Mouse (Mus musculus): ENCODE measurements at regions not wholly inside any gene's neighbourhood (a gene's known extent, or its start where the extent isn't known, plus 50 kb on each side); places are given as distances from the start of the nearest gene placed in this dataset.

DNA sequence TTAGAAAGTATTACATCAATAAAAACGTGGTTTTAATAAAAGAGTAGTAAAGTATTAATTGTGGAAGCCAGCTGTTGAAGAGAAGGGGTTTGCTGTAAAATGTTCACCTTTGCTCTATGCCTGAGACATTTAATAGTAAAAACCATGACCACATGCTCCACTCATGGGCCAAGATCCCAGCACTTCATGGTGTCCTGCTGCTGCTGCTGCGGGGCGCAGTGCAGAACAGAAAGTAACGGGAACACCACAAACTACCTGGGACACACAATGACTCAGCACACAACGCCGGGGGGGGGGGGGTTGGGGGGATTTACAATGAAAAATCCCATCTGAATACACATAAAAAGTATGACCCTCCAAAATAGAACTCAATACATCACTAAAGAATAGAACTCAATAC lies 124.8 kb upstream of the Klf14 start:
- no peak overlapping the region for H3K4me2 ChIP-seq (ENCODE audit: low read depth, low read length)
- H3K36me3 ChIP-seq (ENCODE audit: control insufficient read depth, insufficient read depth): no peaks in the 10 kb centered on the region
- no peak overlapping the region for H3K9ac ChIP-seq (ENCODE audit: low read depth, low read length)
- no peaks in the 10 kb centered on the region for H3K27me3 ChIP-seq (ENCODE audit: control insufficient read depth, insufficient read depth, low read depth, low read length)
- H3K4me1 ChIP-seq (ENCODE audit: control insufficient read depth, low read depth, low read length): no peaks in the 10 kb centered on the region; the same call in 1 of the 2 replicates
- 78% methylated on average over 6 of the region's 6 CpGs for WGBS (ENCODE audit: insufficient replicate concordance)
- H3K9me3 ChIP-seq (replicated peaks; ENCODE audit: control insufficient read depth, low read length): no peaks in the 10 kb centered on the region
- ATAC-seq (ENCODE audit: low read depth): no peak
- no peak overlapping the region for H3K27ac ChIP-seq (ENCODE audit: low read length)
- H3K4me3 ChIP-seq (ENCODE audit: low read depth, low read length): no peak overlapping the region

- Histone ChIP-seq H3K4me3 (ENCODE audit: low read depth, low read length) (no peak overlapping the region), H3K4me2 (ENCODE audit: low read depth, low read length) (no peak overlapping the region), H3K36me3 (ENCODE audit: control insufficient read depth, insufficient read depth) (no peaks in the 10 kb centered on the region), H3K4me1 (ENCODE audit: control insufficient read depth, low read depth, low read length) (no peaks in the 10 kb centered on the region; the same call in 1 of the 2 replicates), H3K9ac (ENCODE audit: low read depth, low read length) (no peak overlapping the region), H3K27me3 (ENCODE audit: control insufficient read depth, insufficient read depth, low read depth, low read length) (no peaks in the 10 kb centered on the region), H3K27ac (ENCODE audit: low read length) (no peak overlapping the region), H3K9me3 (replicated peaks; ENCODE audit: control insufficient read depth, low read length) (no peaks in the 10 kb centered on the region)
- ATAC-seq (ENCODE audit: low read depth): no peak
- WGBS (ENCODE audit: insufficient replicate concordance): 37% methylated on average over 8 of the region's 8 CpGs
These were observed 126.3 kb upstream of the Klf14 start for GRCm38 (mm10) chr6:31085063-31085759.

DNA sequence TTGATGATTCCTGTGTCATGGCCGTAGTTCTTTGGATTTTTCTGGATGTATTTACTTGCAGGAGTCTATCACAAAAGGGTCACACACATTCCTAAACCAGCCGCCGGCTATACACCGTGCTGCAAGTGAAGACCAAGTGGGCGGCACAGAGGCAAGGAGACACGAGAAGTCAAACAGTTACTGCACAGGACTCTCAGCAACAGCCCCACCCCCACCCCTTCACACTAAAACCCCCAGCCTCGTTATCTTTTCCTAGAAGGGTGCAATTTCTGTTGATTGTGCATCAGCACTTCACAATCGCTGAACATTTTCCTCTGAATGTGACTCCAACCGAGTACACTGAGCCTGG lies 126.9 kb upstream of the Klf14 start:
- Histone ChIP-seq H3K4me3 (ENCODE audit: low read depth, low read length) (no peak overlapping the region), H3K9ac (ENCODE audit: low read depth, low read length) (no peak overlapping the region), H3K36me3 (ENCODE audit: control insufficient read depth, insufficient read depth) (no peaks in the 10 kb centered on the region), H3K27ac (ENCODE audit: low read length) (no peak overlapping the region), H3K4me1 (ENCODE audit: control insufficient read depth, low read depth, low read length) (no peaks in the 10 kb centered on the region; the same call in 1 of the 2 replicates), H3K27me3 (ENCODE audit: control insufficient read depth, insufficient read depth, low read depth, low read length) (no peaks in the 10 kb centered on the region), H3K4me2 (ENCODE audit: low read depth, low read length) (no peak overlapping the region), H3K9me3 (replicated peaks; ENCODE audit: control insufficient read depth, low read length) (no peaks in the 10 kb centered on the region)
- WGBS (ENCODE audit: insufficient replicate concordance): 37% methylated on average over 9 of the region's 9 CpGs
- no peak for ATAC-seq (ENCODE audit: low read depth)

DNA sequence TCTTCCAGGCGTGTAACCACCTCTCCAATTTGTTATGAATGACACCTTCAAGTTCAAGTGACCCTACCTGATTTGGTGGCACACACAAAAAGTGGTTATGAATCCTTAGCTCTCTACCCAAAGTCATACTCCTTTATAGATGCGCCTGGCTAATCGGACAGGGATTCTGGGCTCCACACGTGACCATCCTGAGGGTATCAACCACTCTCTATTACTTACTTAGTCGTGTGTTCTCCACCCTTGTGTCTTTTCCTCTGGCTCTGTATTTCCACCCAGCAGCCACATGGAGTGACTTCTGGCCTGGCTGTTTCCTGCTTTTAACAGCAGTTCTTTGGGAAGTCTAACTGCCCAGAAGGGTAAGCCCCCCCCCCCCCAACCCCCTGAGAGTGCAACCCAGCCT lies 127.4 kb upstream of the Klf14 start:
- no peaks in the 10 kb centered on the region; the same call in 1 of the 2 replicates for H3K4me1 ChIP-seq (ENCODE audit: control insufficient read depth, low read depth, low read length)
- WGBS (ENCODE audit: insufficient replicate concordance): 80% methylated on average over 5 of the region's 5 CpGs
- ATAC-seq (ENCODE audit: low read depth): no peak

GRCm38 (mm10) chr6:31086798-31087360 lies 128.0 kb upstream of the Klf14 start:
- H3K9me3 ChIP-seq (replicated peaks; ENCODE audit: control insufficient read depth, low read length): no peaks in the 10 kb centered on the region
- no peak overlapping the region for H3K4me3 ChIP-seq (ENCODE audit: low read depth, low read length)
- ATAC-seq (ENCODE audit: low read depth): no peak
- no peak overlapping the region for H3K27ac ChIP-seq (ENCODE audit: low read length)
- no peaks in the 10 kb centered on the region; the same call in 1 of the 2 replicates for H3K4me1 ChIP-seq (ENCODE audit: control insufficient read depth, low read depth, low read length)
- H3K36me3 ChIP-seq (ENCODE audit: control insufficient read depth, insufficient read depth): no peaks in the 10 kb centered on the region
- 67% methylated on average over 7 of the region's 7 CpGs for WGBS (ENCODE audit: insufficient replicate concordance)
- H3K4me2 ChIP-seq (ENCODE audit: low read depth, low read length): no peak overlapping the region
- H3K9ac ChIP-seq (ENCODE audit: low read depth, low read length): no peak overlapping the region
- H3K27me3 ChIP-seq (ENCODE audit: control insufficient read depth, insufficient read depth, low read depth, low read length): no peaks in the 10 kb centered on the region

More for the DNA sequence above, 127.4 kb upstream of the Klf14 start:
- Histone ChIP-seq H3K36me3 (ENCODE audit: control insufficient read depth, insufficient read depth) (no peaks in the 10 kb centered on the region), H3K9ac (ENCODE audit: low read depth, low read length) (no peak overlapping the region), H3K9me3 (replicated peaks; ENCODE audit: control insufficient read depth, low read length) (no peaks in the 10 kb centered on the region), H3K4me2 (ENCODE audit: low read depth, low read length) (no peak overlapping the region), H3K27ac (ENCODE audit: low read length) (no peak overlapping the region), H3K27me3 (ENCODE audit: control insufficient read depth, insufficient read depth, low read depth, low read length) (no peaks in the 10 kb centered on the region), H3K4me3 (ENCODE audit: low read depth, low read length) (no peak overlapping the region)

- no peaks in the 10 kb centered on the region; the same call in 1 of the 2 replicates for H3K4me1 ChIP-seq (ENCODE audit: control insufficient read depth, low read depth, low read length)
- H3K9me3 ChIP-seq (replicated peaks; ENCODE audit: control insufficient read depth, low read length): no peaks in the 10 kb centered on the region
- no peak for ATAC-seq (ENCODE audit: low read depth)
These were observed 128.6 kb upstream of the Klf14 start for GRCm38 (mm10) chr6:31087511-31087910.

GRCm38 (mm10) chr6:31088147-31088972 lies 129.5 kb upstream of the Klf14 start:
- Histone ChIP-seq H3K4me1 (ENCODE audit: control insufficient read depth, low read depth, low read length) (no peaks in the 10 kb centered on the region; the same call in 1 of the 2 replicates), H3K9me3 (replicated peaks; ENCODE audit: control insufficient read depth, low read length) (no peaks in the 10 kb centered on the region), H3K9ac (ENCODE audit: low read depth, low read length) (no peak overlapping the region), H3K27ac (ENCODE audit: low read length) (no peak overlapping the region), H3K27me3 (ENCODE audit: control insufficient read depth, insufficient read depth, low read depth, low read length) (no peaks in the 10 kb centered on the region), H3K4me3 (ENCODE audit: low read depth, low read length) (no peak overlapping the region), H3K4me2 (ENCODE audit: low read depth, low read length) (no peak overlapping the region), H3K36me3 (ENCODE audit: control insufficient read depth, insufficient read depth) (no peaks in the 10 kb centered on the region)
- WGBS (ENCODE audit: insufficient replicate concordance): 38% methylated on average over 18 of the region's 18 CpGs
- ATAC-seq (ENCODE audit: low read depth): no peak

More at GRCm38 (mm10) chr6:31087511-31087910, 128.6 kb upstream of the Klf14 start:
- H3K36me3 ChIP-seq (ENCODE audit: control insufficient read depth, insufficient read depth): no peaks in the 10 kb centered on the region
- no peak overlapping the region for H3K9ac ChIP-seq (ENCODE audit: low read depth, low read length)
- H3K4me3 ChIP-seq (ENCODE audit: low read depth, low read length): no peak overlapping the region
- H3K4me2 ChIP-seq (ENCODE audit: low read depth, low read length): no peak overlapping the region
- 81% methylated on average over 4 of the region's 4 CpGs for WGBS (ENCODE audit: insufficient replicate concordance)
- no peak overlapping the region for H3K27ac ChIP-seq (ENCODE audit: low read length)
- no peaks in the 10 kb centered on the region for H3K27me3 ChIP-seq (ENCODE audit: control insufficient read depth, insufficient read depth, low read depth, low read length)

DNA sequence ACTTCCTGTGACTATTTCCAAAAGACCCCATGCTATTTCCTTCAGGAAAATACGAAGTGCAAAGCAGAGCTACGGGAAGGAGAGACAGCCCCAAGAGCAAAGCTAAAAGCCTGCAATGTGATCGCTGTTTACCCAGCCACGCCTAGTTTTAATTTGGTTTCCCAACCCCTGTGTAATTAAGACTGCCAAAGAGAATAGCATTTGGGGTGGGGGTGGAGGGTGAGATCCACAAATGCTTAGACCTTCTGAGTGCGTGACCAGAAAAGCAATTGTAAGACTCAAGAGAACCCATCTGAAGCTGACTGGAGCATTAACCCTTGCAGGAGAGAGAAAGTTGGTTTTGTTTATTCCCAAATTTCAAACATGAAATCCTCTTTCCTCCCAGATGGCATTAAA lies 130.1 kb upstream of the Klf14 start:
- no peaks in the 10 kb centered on the region for H3K27me3 ChIP-seq (ENCODE audit: control insufficient read depth, insufficient read depth, low read depth, low read length)
- 50% methylated on average over 5 of the region's 5 CpGs for WGBS (ENCODE audit: insufficient replicate concordance)
- H3K9me3 ChIP-seq (replicated peaks; ENCODE audit: control insufficient read depth, low read length): no peaks in the 10 kb centered on the region
- H3K27ac ChIP-seq (ENCODE audit: low read length): no peak overlapping the region
- no peak overlapping the region for H3K4me3 ChIP-seq (ENCODE audit: low read depth, low read length)
- H3K4me2 ChIP-seq (ENCODE audit: low read depth, low read length): no peak overlapping the region
- no peak overlapping the region for H3K9ac ChIP-seq (ENCODE audit: low read depth, low read length)
- no peaks in the 10 kb centered on the region; the same call in 1 of the 2 replicates for H3K4me1 ChIP-seq (ENCODE audit: control insufficient read depth, low read depth, low read length)
- no peaks in the 10 kb centered on the region for H3K36me3 ChIP-seq (ENCODE audit: control insufficient read depth, insufficient read depth)
- ATAC-seq (ENCODE audit: low read depth): no peak

DNA sequence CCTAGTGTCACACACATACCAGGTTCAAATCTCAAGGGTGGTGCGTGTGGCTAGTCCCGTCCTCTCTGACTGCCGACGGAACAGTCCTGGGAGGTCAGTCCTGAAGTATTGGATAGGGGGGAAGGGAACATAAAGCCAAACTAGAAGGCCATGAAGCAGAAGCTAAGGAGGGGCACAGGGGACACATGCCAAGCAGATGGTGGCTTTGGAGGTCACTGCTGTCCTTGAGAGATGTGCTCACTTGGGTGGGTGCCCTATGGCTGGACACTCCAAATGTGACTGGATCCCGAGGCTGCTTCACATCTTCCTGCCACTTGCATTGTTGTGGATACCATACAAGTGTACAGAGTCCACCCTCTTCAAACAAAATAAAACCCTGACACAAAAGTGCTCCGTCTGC lies 131.4 kb upstream of the Klf14 start:
- H3K27ac ChIP-seq (ENCODE audit: low read length): no peak overlapping the region
- H3K9me3 ChIP-seq (replicated peaks; ENCODE audit: control insufficient read depth, low read length): no peaks in the 10 kb centered on the region
- H3K27me3 ChIP-seq (ENCODE audit: control insufficient read depth, insufficient read depth, low read depth, low read length): no peaks in the 10 kb centered on the region
- H3K4me2 ChIP-seq (ENCODE audit: low read depth, low read length): no peak overlapping the region
- 69% methylated on average over 6 of the region's 6 CpGs for WGBS (ENCODE audit: insufficient replicate concordance)
- no peak for ATAC-seq (ENCODE audit: low read depth)
- no peak overlapping the region for H3K9ac ChIP-seq (ENCODE audit: low read depth, low read length)
- H3K36me3 ChIP-seq (ENCODE audit: control insufficient read depth, insufficient read depth): no peaks in the 10 kb centered on the region
- H3K4me3 ChIP-seq (ENCODE audit: low read depth, low read length): no peak overlapping the region
- no peaks in the 10 kb centered on the region; the same call in 1 of the 2 replicates for H3K4me1 ChIP-seq (ENCODE audit: control insufficient read depth, low read depth, low read length)

Measured in liver, embryonic 16.5 days (tissue).